Mouse (Mus musculus) liver, embryonic 11.5 days (tissue): ENCODE measurements around the gene Spag9. TPM values are rescaled to one million over a fixed set of nuclear protein-coding genes. Genes with fewer than 3 reads are reported as not detected.
A peak's percentile ranks its signal among the peaks of the same experiment; 100 is the strongest.

Source experiments
- ATAC-seq: fragments of 200-750 bp; cut with Nextera tagmentation; replicated peaks from 2 replicates; pipeline ENCODE4 v1.8.0; 2017; ENCODE audit warnings: moderate number of reproducible peaks, mild to moderate bottlenecking, moderate TSS enrichment, moderate library complexity; ENCODE audit not compliant: low FRiP score
- DNase-seq: peaks from one replicate; pipeline ENCODE4 v3.0.0-alpha.2; 2017; ENCODE audit warnings: low spot score
- H3K27ac ChIP-seq: fragments of 300-500 bp; sonication (generic); 2 replicates; pipeline ENCODE4 v1.5.1; 2014; ENCODE audit warnings: mild to moderate bottlenecking, low read depth, low read length, control low read depth
- H3K27me3 ChIP-seq: fragments of 300-500 bp; sonication (generic); replicated peaks from 2 replicates; pipeline ENCODE4 v1.6.1; 2014; ENCODE audit warnings: low read length, mixed read lengths; ENCODE audit not compliant: control insufficient read depth, insufficient read depth
- H3K36me3 ChIP-seq: fragments of 300-500 bp; sonication (generic); 2 replicates; pipeline ENCODE4 v1.6.1; 2014; ENCODE audit warnings: mild to moderate bottlenecking, low read length, moderate library complexity, mixed read lengths; ENCODE audit not compliant: control insufficient read depth, insufficient read depth
- H3K4me1 ChIP-seq: fragments of 300-500 bp; sonication (generic); replicated peaks from 2 replicates; pipeline ENCODE4 v1.6.1; 2014; ENCODE audit warnings: low read length, mixed read lengths; ENCODE audit not compliant: control insufficient read depth, insufficient read depth
- H3K4me2 ChIP-seq: fragments of 300-500 bp; sonication (generic); 2 replicates; pipeline ENCODE4 v1.6.1; 2014; ENCODE audit warnings: mild to moderate bottlenecking, control low read depth, moderate library complexity
- H3K4me3 ChIP-seq: fragments of 300-500 bp; sonication (generic); 2 replicates; pipeline ENCODE4 v1.5.1; 2014; ENCODE audit warnings: low read depth, low read length, control low read depth
- H3K9ac ChIP-seq: fragments of 300-500 bp; sonication (generic); 2 replicates; pipeline ENCODE4 v1.6.1; 2014; ENCODE audit warnings: low read depth, low read length, control low read depth
- H3K9me3 ChIP-seq: fragments of 300-500 bp; sonication (generic); 2 replicates; pipeline ENCODE4 v1.6.1; 2016; ENCODE audit warnings: low read length, inconsistent platforms, mixed read lengths; ENCODE audit not compliant: control insufficient read depth
- WGBS: fragments of 180-500 bp; shearing (Covaris S2); extraction: QIAGEN DNeasy Blood & Tissue Kit; methylation state at CpG from one replicate; pipeline ENCODE4 v1.1.7; 2014; 5-methylcytosine and 5-hydroxymethylcytosine counted together
- polyA plus RNA-seq: library from polyadenylated mRNA; unstranded; fragments of >200 nt; fragmentation: Nextera tagmentation; extraction: Ambion mirVana; gene quantifications from 2 replicates; pipeline ENCODE4 v1.2.1, GENCODE M21; 2014

Gene Spag9
- polyA plus RNA-seq, 1 experiment from 2014 or later = 24.6 TPM

GRCm38 (mm10) chr11:93994531-93994930 is 1.4 kb upstream of the Spag9 start:
- Histone ChIP-seq H3K9ac (peak overlapping the region; percentile 88), H3K36me3 (no peaks in the 10 kb centered on the region), H3K27ac (peak overlapping the region; percentile 99; the same call in 1 of the 2 replicates), H3K4me2 (peak overlapping the region; percentile 88), H3K4me1 (peaks cover 12% of the 10 kb centered on the region), H3K4me3 (peak overlapping the region; percentile 96), H3K27me3 (no peaks in the 10 kb centered on the region), H3K9me3 (no peaks in the 10 kb centered on the region)
- WGBS = 66% methylated on average over 5 of the region's 5 CpGs
- DNase-seq (no peak), ATAC-seq (no peak)

- peak overlapping the region; percentile 88 for H3K9ac ChIP-seq
- peak; percentile 75 for ATAC-seq
- no peaks in the 10 kb centered on the region for H3K9me3 ChIP-seq
- H3K4me2 ChIP-seq = peak overlapping the region; percentile 88
- H3K27ac ChIP-seq = peak overlapping the region; percentile 99
- DNase-seq = peak; percentile 50
- H3K4me3 ChIP-seq = peak overlapping the region; percentile 96
- 2% methylated on average over 15 of the region's 15 CpGs for WGBS
- no peaks in the 10 kb centered on the region for H3K27me3 ChIP-seq
- no peaks in the 10 kb centered on the region for H3K36me3 ChIP-seq
- H3K4me1 ChIP-seq = peaks cover 12% of the 10 kb centered on the region
Measured at GRCm38 (mm10) chr11:93995111-93995719, 676 bp upstream of the Spag9 start.

- H3K4me1 ChIP-seq = peaks cover 12% of the 10 kb centered on the region
- peak overlapping the region; percentile 88 for H3K9ac ChIP-seq
- peak overlapping the region; percentile 92 for H3K4me2 ChIP-seq
- no peaks in the 10 kb centered on the region for H3K36me3 ChIP-seq
- peak overlapping the region; percentile 96 for H3K4me3 ChIP-seq
- H3K27me3 ChIP-seq = no peaks in the 10 kb centered on the region
- WGBS = under 1% methylated on average over 58 of the region's 58 CpGs
- no peak for DNase-seq
- ATAC-seq = peak; percentile 26
- peak overlapping the region; percentile 99 for H3K27ac ChIP-seq
- H3K9me3 ChIP-seq = no peaks in the 10 kb centered on the region
Measured at GRCm38 (mm10) chr11:93996306-93997140, 632 bp downstream of the Spag9 start.

GRCm38 (mm10) chr11:93997141-93997775 is 1.4 kb downstream of the Spag9 start:
- H3K4me2 ChIP-seq = peak overlapping the region; percentile 92
- no peak overlapping the region for H3K27ac ChIP-seq
- no peaks in the 10 kb centered on the region for H3K27me3 ChIP-seq
- no peak overlapping the region for H3K9ac ChIP-seq
- peaks cover 12% of the 10 kb centered on the region for H3K4me1 ChIP-seq
- peak overlapping the region; percentile 96 for H3K4me3 ChIP-seq
- DNase-seq (no peak), ATAC-seq (no peak)
- no peaks in the 10 kb centered on the region for H3K36me3 ChIP-seq
- 40% methylated on average over 13 of the region's 13 CpGs for WGBS
- H3K9me3 ChIP-seq = no peaks in the 10 kb centered on the region

GRCm38 (mm10) chr11:93999276-93999675 is 3.4 kb downstream of the Spag9 start:
- DNase-seq (no peak), ATAC-seq (no peak)
- Histone ChIP-seq H3K27me3 (no peaks in the 10 kb centered on the region), H3K4me2 (no peak overlapping the region), H3K4me1 (peaks cover 11% of the 10 kb centered on the region), H3K36me3 (no peaks in the 10 kb centered on the region), H3K9me3 (no peaks in the 10 kb centered on the region), H3K4me3 (no peak overlapping the region), H3K9ac (no peak overlapping the region), H3K27ac (no peak overlapping the region)

- H3K27me3 ChIP-seq = no peaks in the 10 kb centered on the region
- WGBS = 93% methylated on average over 2 of the region's 2 CpGs
Measured at GRCm38 (mm10) chr11:94003346-94003745, 7.5 kb downstream of the Spag9 start.

GRCm38 (mm10) chr11:94019091-94019490 is 23.2 kb downstream of the Spag9 start:
- ATAC-seq (no peak), DNase-seq (no peak)
- Histone ChIP-seq H3K4me2 (no peak overlapping the region), H3K27ac (no peak overlapping the region), H3K9me3 (no peaks in the 10 kb centered on the region), H3K36me3 (peaks cover 9% of the 10 kb centered on the region), H3K27me3 (no peaks in the 10 kb centered on the region), H3K4me1 (no peaks in the 10 kb centered on the region), H3K9ac (no peak overlapping the region), H3K4me3 (no peak overlapping the region)
- 86% methylated on average over 5 of the region's 5 CpGs for WGBS

More at GRCm38 (mm10) chr11:94003346-94003745, 7.5 kb downstream of the Spag9 start:
- ATAC-seq (no peak), DNase-seq (no peak)
- Histone ChIP-seq H3K4me2 (no peak overlapping the region), H3K4me1 (no peaks in the 10 kb centered on the region), H3K9me3 (no peaks in the 10 kb centered on the region), H3K36me3 (no peaks in the 10 kb centered on the region), H3K9ac (no peak overlapping the region), H3K27ac (no peak overlapping the region), H3K4me3 (no peak overlapping the region)

- Histone ChIP-seq H3K36me3 (peaks cover 9% of the 10 kb centered on the region), H3K9ac (no peak overlapping the region), H3K9me3 (no peaks in the 10 kb centered on the region), H3K27me3 (no peaks in the 10 kb centered on the region), H3K4me3 (no peak overlapping the region), H3K4me1 (no peaks in the 10 kb centered on the region), H3K27ac (no peak overlapping the region), H3K4me2 (no peak overlapping the region)
- 77% methylated on average over 6 of the region's 6 CpGs for WGBS
- DNase-seq (no peak), ATAC-seq (no peak)
Measured at GRCm38 (mm10) chr11:94020403-94020802, 24.5 kb downstream of the Spag9 start.
